Comparison of ENCODE assay signal across 11 mouse cellular contexts in the genomic region with DNA sequence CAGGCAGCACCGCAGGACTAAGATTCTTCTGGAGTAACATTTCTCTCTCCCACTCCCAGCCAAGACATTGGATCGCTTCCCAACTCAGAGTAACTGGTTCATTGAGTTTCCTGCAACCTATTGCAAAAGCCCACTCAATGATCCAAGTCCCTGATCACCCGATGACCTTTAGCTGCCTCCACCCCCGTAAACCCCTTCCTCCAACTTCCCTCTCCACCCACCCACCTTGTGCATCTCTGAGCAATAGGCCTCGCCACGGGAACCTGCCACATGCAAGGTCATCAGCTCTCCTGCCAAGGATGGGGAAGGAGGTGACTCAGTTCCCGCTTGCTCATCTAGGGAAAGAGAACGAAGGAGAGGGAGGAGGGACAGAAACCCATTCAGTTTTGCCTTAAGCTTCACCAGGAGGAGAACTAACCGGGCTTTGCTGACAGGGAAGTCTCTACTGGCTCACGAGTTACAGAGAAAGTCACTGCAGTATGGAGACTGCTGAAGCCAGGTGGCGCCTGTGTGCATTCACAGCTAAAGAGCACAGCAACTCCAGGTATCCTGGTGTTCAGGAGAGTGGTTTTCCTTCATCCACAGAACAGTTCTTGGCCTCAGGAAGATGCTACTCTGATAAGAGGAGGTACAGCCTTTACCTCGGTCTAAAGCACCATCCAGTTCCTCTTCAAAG. TPM values are rescaled to one million over a fixed set of nuclear protein-coding genes. Genes with fewer than 3 reads are reported as not detected.
DNase-seq lines count a peak whose midpoint lies in the region; ATAC-seq and TF ChIP-seq lines count a peak whose summit lies in the region.
"Had no signal": no experiment of that assay in that cellular context is flagged by ENCODE, and none has a peak within 500 bp of the region (broad histone marks: within the 10 kb centered on the region; RNA-seq: fewer than 3 reads in every experiment).

No protein-coding gene starts in this region.

- H3K4me2 ChIP-seq in hindbrain, embryonic 11.5 days (replicated peaks; ENCODE audit: low read depth, low read length) = no peak overlapping the region
- no peak overlapping the region for H3K4me2 ChIP-seq in forebrain, embryonic 11.5 days (ENCODE audit: low read depth, low read length, severe bottlenecking)
- H3K4me2 ChIP-seq: embryonic facial prominence, embryonic 15.5 days; heart, embryonic 15.5 days had no signal

- no peaks in the 10 kb centered on the region for H3K36me3 ChIP-seq in small intestine, adult 2 months (ENCODE audit: control insufficient read depth, insufficient read depth, low read length)
- H3K36me3 ChIP-seq in hindbrain, embryonic 11.5 days (ENCODE audit: control insufficient read depth, insufficient read depth, low read length) = no peaks in the 10 kb centered on the region
- H3K36me3 ChIP-seq in forebrain, embryonic 11.5 days (ENCODE audit: control insufficient read depth, insufficient read depth, low read length) = no peaks in the 10 kb centered on the region
- H3K36me3 ChIP-seq: embryonic facial prominence, embryonic 15.5 days; heart, embryonic 15.5 days; lung, embryonic 15.5 days had no signal

- no peaks in the 10 kb centered on the region for H3K4me1 ChIP-seq in small intestine, adult 2 months (ENCODE audit: control insufficient read depth, insufficient read depth, insufficient read length, low read length)
- H3K4me1 ChIP-seq in hindbrain, embryonic 11.5 days (replicated peaks; ENCODE audit: control insufficient read depth, insufficient read depth, low read length) = no peaks in the 10 kb centered on the region
- H3K4me1 ChIP-seq in forebrain, embryonic 11.5 days (replicated peaks; ENCODE audit: control insufficient read depth, insufficient read depth, low read length) = no peaks in the 10 kb centered on the region

- H3K27me3 ChIP-seq in small intestine, adult 2 months (ENCODE audit: control insufficient read depth, insufficient read depth, low read length) = no peaks in the 10 kb centered on the region
- 0 out of 2 replicates have a peak, but pooled peaks cover 2% of the 10 kb centered on the region for H3K27me3 ChIP-seq in hindbrain, embryonic 11.5 days (ENCODE audit: control insufficient read depth, insufficient read depth, low read length)
- H3K27me3 ChIP-seq in forebrain, embryonic 11.5 days (ENCODE audit: control insufficient read depth, insufficient read depth, low read length) = peaks cover 6% of the 10 kb centered on the region; the same call in 1 of the 2 replicates
- H3K27me3 ChIP-seq: embryonic facial prominence, embryonic 15.5 days had no signal

- WGBS in small intestine, adult 2 months = 43% methylated on average over 12 of the region's 12 CpGs
- WGBS in hindbrain, embryonic 11.5 days = 51% methylated on average over 12 of the region's 12 CpGs
- WGBS in forebrain, embryonic 11.5 days = 50% methylated on average over 12 of the region's 12 CpGs

- peak; percentile 39 for DNase-seq in gastrocnemius, adult 2 months
- no peak for DNase-seq in gastrocnemius, postnatal 10 days
- DNase-seq in right cerebral cortex, adult 18-20 months = peak; percentile 42
- no peak for DNase-seq in right cerebral cortex, postnatal 4 days
- peak; percentile 90 for DNase-seq in adrenal gland, adult 2 months
- no peak for DNase-seq in hindbrain, embryonic 11.5 days (ENCODE audit: low spot score)
- no peak for DNase-seq in forebrain, embryonic 11.5 days (ENCODE audit: low spot score)

- intact Hi-C loops in gastrocnemius, adult 2 months (cut with DNase I) = no loop called here

- H3K27ac ChIP-seq in gastrocnemius, adult 2 months = no peak overlapping the region
- no peak overlapping the region for H3K27ac ChIP-seq in small intestine, adult 2 months (ENCODE audit: insufficient read depth, low read depth, low read length)
- no peak overlapping the region for H3K27ac ChIP-seq in hindbrain, embryonic 11.5 days (ENCODE audit: low read depth, low read length)
- H3K27ac ChIP-seq in forebrain, embryonic 11.5 days (ENCODE audit: low read depth, low read length) = no peak overlapping the region
- H3K27ac ChIP-seq: embryonic facial prominence, embryonic 15.5 days; heart, embryonic 15.5 days; lung, embryonic 15.5 days had no signal

- ATAC-seq in hindbrain, embryonic 11.5 days (ENCODE audit: low FRiP score) = no peak
- ATAC-seq in forebrain, embryonic 11.5 days (replicated peaks; ENCODE audit: low FRiP score) = no peak

- no peaks in the 10 kb centered on the region for H3K9me3 ChIP-seq in hindbrain, embryonic 11.5 days (ENCODE audit: control insufficient read depth, low read length)
- no peaks in the 10 kb centered on the region for H3K9me3 ChIP-seq in forebrain, embryonic 11.5 days (ENCODE audit: control insufficient read depth, low read length)
- H3K9me3 ChIP-seq: embryonic facial prominence, embryonic 15.5 days; heart, embryonic 15.5 days; lung, embryonic 15.5 days had no signal

- TF ChIP-seq CTCF in gastrocnemius, adult 2 months (IDR thresholded peaks at IDR 0.05) = peak; percentile 45
- peak; percentile 40; the same call in 1 of the 2 replicates for TF ChIP-seq CTCF in small intestine, adult 2 months (IDR thresholded peaks at IDR 0.05; ENCODE audit: extremely low read depth, insufficient read length, insufficient replicate concordance, low read depth, low read length)

- H3K4me3 ChIP-seq in gastrocnemius, adult 2 months = no peak overlapping the region
- H3K4me3 ChIP-seq in small intestine, adult 2 months (ENCODE audit: low read depth, low read length) = no peak overlapping the region
- H3K4me3 ChIP-seq in hindbrain, embryonic 11.5 days (ENCODE audit: low read depth, low read length) = no peak overlapping the region
- no peak overlapping the region for H3K4me3 ChIP-seq in forebrain, embryonic 11.5 days (ENCODE audit: low read depth, low read length)
- H3K4me3 ChIP-seq: embryonic facial prominence, embryonic 15.5 days; heart, embryonic 15.5 days; lung, embryonic 15.5 days had no signal

- H3K9ac ChIP-seq in hindbrain, embryonic 11.5 days (ENCODE audit: low read depth, low read length) = no peak overlapping the region
- no peak overlapping the region for H3K9ac ChIP-seq in forebrain, embryonic 11.5 days (ENCODE audit: low read length)
- H3K9ac ChIP-seq: embryonic facial prominence, embryonic 15.5 days; heart, embryonic 15.5 days; lung, embryonic 15.5 days had no signal

- no peak for TF ChIP-seq POLR2A in small intestine, adult 2 months (IDR thresholded peaks at IDR 0.05; ENCODE audit: low read depth, low read length)

RNA-seq across cellular contexts. Expression of gene Nxph3, which starts 7.2 kb away (rescaled TPM):
- total RNA-seq in gastrocnemius, adult 2 months (2021) = under 1 TPM; 0.20 to 0.23 TPM
- 1 to 10 TPM in 1 of 2 experiments, under 1 TPM in 1; 0.87 to 1.1 TPM for total RNA-seq in gastrocnemius, postnatal 10 days (2021)
- total RNA-seq in adrenal gland, adult 2 months (2021) = 1 to 10 TPM; 1.9 to 6.2 TPM
- 1.6 and 2.6 TPM in 2 replicates for polyA plus RNA-seq in adrenal gland, adult 2 months (2012; rRNA removed)
- polyA plus RNA-seq in small intestine, adult 2 months (2012; rRNA removed) = 0.23 and 0.61 TPM in 2 replicates
- polyA plus RNA-seq in hindbrain, embryonic 11.5 days (2014; fragmentation: Nextera tagmentation; extraction: Ambion mirVana) = 0.22 and 0.69 TPM in 2 replicates
- polyA plus RNA-seq in forebrain, embryonic 11.5 days (2014; fragmentation: Nextera tagmentation; extraction: Ambion mirVana) = 0.25 and 0.28 TPM in 2 replicates

Comparison
In these comparisons a context has a peak if more than half of its experiments do, and no peak if none do; other contexts are left out.
1. DNase-seq: peak in gastrocnemius, adult 2 months (single experiment), right cerebral cortex, adult 18-20 months (single experiment) and adrenal gland, adult 2 months (single experiment); none in gastrocnemius, postnatal 10 days (single experiment), right cerebral cortex, postnatal 4 days (single experiment), hindbrain, embryonic 11.5 days (single experiment) and forebrain, embryonic 11.5 days (single experiment).